In the genomic region with DNA sequence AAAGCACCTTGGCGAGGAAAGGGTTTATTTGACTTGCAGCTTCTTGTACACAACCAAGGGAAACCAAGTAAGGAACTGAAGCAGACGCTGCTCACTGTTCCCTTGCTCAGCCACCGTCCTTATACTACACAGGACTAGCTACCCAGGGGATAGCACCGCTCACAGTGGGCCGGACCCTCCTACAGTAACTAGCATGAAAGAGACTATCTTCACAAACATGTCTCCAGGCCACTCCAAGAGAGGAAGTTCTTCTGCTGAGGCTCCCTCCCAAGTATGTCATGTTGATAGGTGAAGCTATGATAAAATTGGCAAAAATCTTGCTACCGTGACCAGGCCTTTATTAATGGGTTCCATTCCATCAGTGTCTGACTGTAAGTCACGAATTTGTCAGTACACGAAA, we compare ENCODE assay signal across 30 mouse cellular contexts. TPM values are rescaled to one million over a fixed set of nuclear protein-coding genes. Genes with fewer than 3 reads are reported as not detected.
DNase-seq lines count a peak whose midpoint lies in the region; ATAC-seq and TF ChIP-seq lines count a peak whose summit lies in the region.
"Had no signal": no experiment of that assay in that cellular context is flagged by ENCODE, and none has a peak within 500 bp of the region (broad histone marks: within the 10 kb centered on the region; RNA-seq: fewer than 3 reads in every experiment).

No protein-coding gene starts in this region.

- H3K4me2 ChIP-seq in liver, embryonic 11.5 days = no peak overlapping the region
- no peak overlapping the region for H3K4me2 ChIP-seq in liver, embryonic 14.5 days (ENCODE audit: low read depth)
- H3K4me2 ChIP-seq: embryonic facial prominence, embryonic 13.5 days; forebrain, embryonic 12.5 days; heart, embryonic 12.5 days; heart, embryonic 15.5 days; hindbrain, embryonic 14.5 days had no signal

- H3K27me3 ChIP-seq in liver, embryonic 11.5 days (replicated peaks; ENCODE audit: control insufficient read depth, insufficient read depth, low read length) = no peaks in the 10 kb centered on the region
- no peaks in the 10 kb centered on the region for H3K27me3 ChIP-seq in MEL (ENCODE audit: control insufficient read depth in 1 of 2, insufficient read depth in 2 of 2, low read length in 2 of 2)
- H3K27me3 ChIP-seq in liver, embryonic 14.5 days (ENCODE audit: control insufficient read depth, insufficient read depth, low read length) = no peaks in the 10 kb centered on the region
- no peaks in the 10 kb centered on the region for H3K27me3 ChIP-seq in cerebellum, adult 2 months (ENCODE audit: control insufficient read depth, insufficient read depth, low read length)
- H3K27me3 ChIP-seq: embryonic facial prominence, embryonic 13.5 days; forebrain, embryonic 12.5 days; heart, embryonic 12.5 days; heart, embryonic 15.5 days had no signal

- H3K36me3 ChIP-seq in liver, embryonic 11.5 days (ENCODE audit: control insufficient read depth, insufficient read depth, low read length) = peaks cover 5% of the 10 kb centered on the region; the same call in 1 of the 2 replicates
- peaks cover 0 to 25% of the 10 kb centered on the region in 2 experiments; a peak in 2 of 4 replicates for H3K36me3 ChIP-seq in MEL (ENCODE audit: control insufficient read depth in 1 of 2, insufficient read depth in 2 of 2, low read length in 2 of 2)
- peaks cover 5% of the 10 kb centered on the region; the same call in 1 of the 2 replicates for H3K36me3 ChIP-seq in liver, embryonic 14.5 days (replicated peaks; ENCODE audit: control insufficient read depth, insufficient read depth, low read depth)

- no peak for TF ChIP-seq EP300 in MEL (IDR thresholded peaks at IDR 0.05; ENCODE audit: low read depth in 1 of 2, low read length in 2 of 2)
- no peak for TF ChIP-seq EP300 in liver, embryonic 14.5 days (IDR thresholded peaks at IDR 0.05; ENCODE audit: low read depth)

- H3K79me2 ChIP-seq in MEL (ENCODE audit: control insufficient read depth, insufficient read depth, low read length, poor library complexity) = no peaks in the 10 kb centered on the region

- WGBS in liver, embryonic 11.5 days = 73% methylated on average over 8 of the region's 8 CpGs
- WGBS in liver, embryonic 14.5 days (ENCODE audit: insufficient replicate concordance) = 64% methylated on average over 8 of the region's 8 CpGs
- WGBS in cerebellum, adult 2 months = 95% methylated on average over 8 of the region's 8 CpGs

- H3K9me3 ChIP-seq in liver, embryonic 11.5 days (ENCODE audit: control insufficient read depth, low read length) = no peaks in the 10 kb centered on the region
- H3K9me3 ChIP-seq in MEL (replicated peaks; ENCODE audit: insufficient read depth, low read length) = no peaks in the 10 kb centered on the region
- H3K9me3 ChIP-seq in liver, embryonic 14.5 days (ENCODE audit: control insufficient read depth, low read length) = no peaks in the 10 kb centered on the region
- H3K9me3 ChIP-seq: embryonic facial prominence, embryonic 10.5 days; embryonic facial prominence, embryonic 13.5 days; forebrain, embryonic 12.5 days; heart, embryonic 12.5 days; heart, embryonic 15.5 days had no signal

- ATAC-seq in liver, embryonic 11.5 days (replicated peaks; ENCODE audit: low FRiP score) = peak; percentile 48; the same call in 1 of the 2 replicates
- ATAC-seq in liver, embryonic 14.5 days (ENCODE audit: insufficient read depth) = peak; percentile 41; the same call in 1 of the 2 replicates
- ATAC-seq in megakaryocyte-erythroid progenitor cell, adult 5-6 weeks (replicated peaks; ENCODE audit: low FRiP score, low TSS enrichment, poor library complexity, severe bottlenecking) = 0 out of 2 replicates have a peak, but pooled peaks have one; percentile 27
- ATAC-seq: CD4-positive, CD25-positive, alpha-beta regulatory T cell, adult 4 months; forebrain, embryonic 16.5 days; inflammation-experienced regulatory T-cells, adult 6 months; intestine, embryonic 16.5 days had no signal

- no peak for TF ChIP-seq CTCF in MEL (IDR thresholded peaks at IDR 0.05 in 2 of 3, conservative IDR thresholded peaks at IDR 0.05 in 1 of 3; ENCODE audit: control insufficient read depth in 1 of 3, insufficient read depth in 1 of 3, low read depth in 2 of 3, low read length in 3 of 3, poor library complexity in 1 of 3, severe bottlenecking in 1 of 3)
- no peak for TF ChIP-seq CTCF in liver, embryonic 14.5 days (IDR thresholded peaks at IDR 0.05; ENCODE audit: low read depth)
- TF ChIP-seq CTCF in cerebellum, adult 2 months (IDR thresholded peaks at IDR 0.05; ENCODE audit: borderline replicate concordance, insufficient read depth, low read depth, low read length) = no peak

- H3K9ac ChIP-seq in liver, embryonic 11.5 days (ENCODE audit: low read depth, low read length) = no peak overlapping the region
- H3K9ac ChIP-seq in MEL (ENCODE audit: control insufficient read depth, low read depth, low read length, poor library complexity, severe bottlenecking) = no peak overlapping the region
- no peak overlapping the region for H3K9ac ChIP-seq in liver, embryonic 14.5 days (replicated peaks)
- H3K9ac ChIP-seq: embryonic facial prominence, embryonic 13.5 days; forebrain, embryonic 12.5 days; heart, embryonic 12.5 days; heart, embryonic 15.5 days; hindbrain, embryonic 14.5 days had no signal

- TF ChIP-seq POLR2A in MEL (IDR thresholded peaks at IDR 0.05; ENCODE audit: control insufficient read depth in 1 of 2, insufficient read depth in 1 of 2, low read depth in 1 of 2, low read length in 2 of 2, poor library complexity in 1 of 2) = no peak
- no peak for TF ChIP-seq POLR2A in cerebellum, adult 2 months (IDR thresholded peaks at IDR 0.05; ENCODE audit: borderline replicate concordance, insufficient read depth, low read length)

- peak overlapping the region; percentile 1; the same call in 1 of the 2 replicates for H3K27ac ChIP-seq in liver, embryonic 11.5 days (ENCODE audit: low read depth, low read length)
- peak overlapping the region; percentile 31; the same call in 1 of the 2 replicates for H3K27ac ChIP-seq in MEL (ENCODE audit: control insufficient read depth, low read depth, low read length)
- H3K27ac ChIP-seq in liver, embryonic 14.5 days = no peak overlapping the region; the same call in 1 of the 2 replicates
- H3K27ac ChIP-seq in cerebellum, adult 2 months (ENCODE audit: insufficient read depth, low read length) = no peak overlapping the region
- H3K27ac ChIP-seq: embryonic facial prominence, embryonic 10.5 days; embryonic facial prominence, embryonic 13.5 days; forebrain, embryonic 12.5 days; gastrocnemius, adult 2 months; heart, embryonic 15.5 days; hindbrain, embryonic 14.5 days; hindbrain, postnatal 0 days had no signal

- TF ChIP-seq RAD21 in MEL (IDR thresholded peaks at IDR 0.05; ENCODE audit: low read depth, low read length) = no peak

- no peak for DNase-seq in liver, embryonic 11.5 days (ENCODE audit: low spot score)
- DNase-seq in liver = no peak
- DNase-seq in MEL (ENCODE audit: low read depth, low spot score) = peak; percentile 67
- DNase-seq in liver, embryonic 14.5 days (ENCODE audit: low read depth in 3 of 3, low spot score in 3 of 3) = peak in 2 of 3 experiments; percentile 67 to 74
- DNase-seq in adrenal gland, adult 8-10 months = no peak
- no peak for DNase-seq in cerebellum, adult 2 months
- DNase-seq: adrenal gland, postnatal 10 days; adrenal gland, postnatal 36 days; cerebellum, adult 18-20 months; cerebellum, adult 9-11 months; cerebellum, postnatal 25 days; embryo, embryonic 11 days; gastrocnemius, adult 2 months; gastrocnemius, postnatal 14 days; heart, adult 18-20 months; heart, postnatal 10 days; heart, postnatal 4 days had no signal

- peaks cover 14% of the 10 kb centered on the region for H3K4me1 ChIP-seq in liver, embryonic 11.5 days (replicated peaks; ENCODE audit: control insufficient read depth, insufficient read depth, low read length)
- peaks cover 23% of the 10 kb centered on the region in 2 experiments for H3K4me1 ChIP-seq in MEL (ENCODE audit: control insufficient read depth in 1 of 2, insufficient read depth in 2 of 2, low read length in 2 of 2)
- H3K4me1 ChIP-seq in liver, embryonic 14.5 days (replicated peaks; ENCODE audit: control insufficient read depth in 2 of 2, insufficient read depth in 2 of 2, low read length in 1 of 2) = peaks cover 12 to 26% of the 10 kb centered on the region in 2 experiments
- peaks cover 3% of the 10 kb centered on the region; the same call in 1 of the 2 replicates for H3K4me1 ChIP-seq in cerebellum, adult 2 months (ENCODE audit: control insufficient read depth, insufficient read depth, low read length)
- H3K4me1 ChIP-seq: embryonic facial prominence, embryonic 10.5 days; forebrain, embryonic 12.5 days; heart, embryonic 12.5 days had no signal

- no peak overlapping the region for H3K4me3 ChIP-seq in liver, embryonic 11.5 days (ENCODE audit: low read depth, low read length)
- H3K4me3 ChIP-seq in MEL (ENCODE audit: control insufficient read depth in 1 of 2, insufficient read depth in 1 of 2, low read depth in 2 of 2, low read length in 2 of 2) = no peak overlapping the region
- no peak overlapping the region for H3K4me3 ChIP-seq in liver, embryonic 14.5 days (ENCODE audit: insufficient read depth in 1 of 2, low read depth in 2 of 2, low read length in 2 of 2)
- H3K4me3 ChIP-seq in cerebellum, adult 2 months (replicated peaks; ENCODE audit: insufficient read depth, low read depth, low read length) = no peak overlapping the region
- H3K4me3 ChIP-seq: embryonic facial prominence, embryonic 10.5 days; embryonic facial prominence, embryonic 13.5 days; erythroblast, embryonic 14.5 days; forebrain, embryonic 12.5 days; gastrocnemius, adult 2 months; heart, embryonic 12.5 days; heart, embryonic 15.5 days had no signal

TF ChIP-seq in MEL, 35 proteins besides CTCF, POLR2A, EP300 and RAD21 (continues in another document):
- TF ChIP-seq POLR2AphosphoS5 (IDR thresholded peaks at IDR 0.05; ENCODE audit: borderline replicate concordance, low read depth, low read length) (no peak), NELFE (IDR thresholded peaks at IDR 0.05; ENCODE audit: low read depth, low read length) (no peak), SIN3A (IDR thresholded peaks at IDR 0.05; ENCODE audit: low read length) (peak; percentile 21; the same call in 1 of the 2 replicates), JUND (IDR thresholded peaks at IDR 0.05; ENCODE audit: low read depth, low read length) (no peak), TBP (IDR thresholded peaks at IDR 0.05; ENCODE audit: low read depth, low read length) (no peak)

RNA-seq across cellular contexts. Expression of gene Dync1i2, which starts 57.2 kb away (rescaled TPM):
- polyA plus RNA-seq in liver, embryonic 11.5 days (2014; fragmentation: Nextera tagmentation; extraction: Ambion mirVana) = 78.5 and 82.2 TPM in 2 replicates
- total RNA-seq in MEL (2012; rRNA removed) = 21.8 and 23.3 TPM in 2 replicates
- polyA plus RNA-seq in MEL (2012; ENCODE audit: insufficient read depth in 1 of 2, insufficient read length in 2 of 2, low read depth in 1 of 2, low replicate concordance in 2 of 2, missing spikeins in 1 of 2) = 100 to 1,000 TPM in 1 of 2 experiments, 10 to 100 TPM in 1; 59.1 to 156 TPM
- 15.2 and 24.8 TPM in 2 replicates for polyA plus RNA-seq in liver, embryonic 14.5 days (2012; rRNA removed)
- 29.9 and 36.7 TPM in 2 replicates for polyA plus RNA-seq in liver, embryonic 14.5 days (2014; fragmentation: Nextera tagmentation; extraction: Ambion mirVana)
- 71.4 and 78.4 TPM in 2 replicates for total RNA-seq in megakaryocyte-erythroid progenitor cell, adult 5-6 weeks (2014; fragmentation: Nextera tagmentation)
- 124 and 126 TPM in 2 replicates for total RNA-seq in megakaryocyte-erythroid progenitor cell, adult 5-6 weeks (2017)
- total RNA-seq in adrenal gland, adult 8-10 months (2022) = 10 to 100 TPM; 90.8 to 98.5 (median 95.7) TPM
- polyA plus RNA-seq in cerebellum, adult 2 months (2012; rRNA removed) = 129 and 130 TPM in 2 replicates

Comparison
In these comparisons a context has a peak if more than half of its experiments do, and no peak if none do; other contexts are left out.
1. DNase-seq: peak in MEL (single experiment) and liver, embryonic 14.5 days (2 of 3); none in liver, embryonic 11.5 days (single experiment), liver (single experiment), adrenal gland, adult 8-10 months (single experiment) and cerebellum, adult 2 months (0 of 2).
2. H3K27ac ChIP-seq: peak in liver, embryonic 11.5 days (single experiment) and MEL (single experiment); none in liver, embryonic 14.5 days (single experiment) and cerebellum, adult 2 months (single experiment).
3. Peak in every context shown above with its lines, with median percentiles within 50 percentile points of each other: ATAC-seq.